Mouse (Mus musculus): ENCODE data around the gene Wnt5b.

Gene Wnt5b

DNA sequence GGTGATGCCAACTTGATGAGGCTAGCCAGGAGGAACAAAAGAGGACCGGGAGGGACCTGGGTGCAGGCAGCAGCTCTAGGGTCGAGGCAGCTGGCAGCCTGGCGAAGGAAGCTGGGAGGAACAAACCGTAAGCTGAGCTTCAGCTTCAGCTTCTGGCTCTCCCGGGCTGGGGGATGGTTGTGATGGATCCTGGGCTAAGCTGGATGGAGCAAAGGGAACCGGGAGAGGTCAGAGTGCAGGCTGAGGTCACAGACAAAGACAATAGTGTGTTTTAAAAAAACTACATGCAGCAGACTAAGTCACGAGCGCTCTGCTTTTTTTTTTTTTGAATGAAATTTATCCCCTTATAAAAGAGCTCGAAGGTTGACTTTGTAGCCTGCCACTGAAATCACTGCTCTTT is 23.4 kb downstream of the Wnt5b start:
- no peak for DNase-seq

DNA sequence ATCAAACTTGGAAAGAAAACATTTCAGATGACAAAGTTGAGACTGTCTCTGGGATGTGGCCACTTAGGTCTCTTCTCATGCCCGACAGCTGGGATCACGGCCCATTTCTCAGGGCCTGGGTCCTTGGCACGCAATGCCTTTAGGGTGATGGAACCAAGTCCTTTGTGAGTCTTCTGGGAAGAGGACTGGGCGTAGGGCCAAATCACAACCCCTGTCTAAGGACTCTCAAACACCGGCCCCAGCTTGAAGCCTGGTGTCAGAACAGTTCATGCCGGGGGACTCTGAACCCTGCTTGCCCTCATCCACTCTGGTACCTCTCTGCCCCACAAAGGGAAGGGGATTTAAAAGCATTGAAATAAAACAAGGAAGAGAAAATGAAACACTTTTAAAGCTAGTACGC is 30.1 kb downstream of the Wnt5b start:
- no peak for DNase-seq

DNA sequence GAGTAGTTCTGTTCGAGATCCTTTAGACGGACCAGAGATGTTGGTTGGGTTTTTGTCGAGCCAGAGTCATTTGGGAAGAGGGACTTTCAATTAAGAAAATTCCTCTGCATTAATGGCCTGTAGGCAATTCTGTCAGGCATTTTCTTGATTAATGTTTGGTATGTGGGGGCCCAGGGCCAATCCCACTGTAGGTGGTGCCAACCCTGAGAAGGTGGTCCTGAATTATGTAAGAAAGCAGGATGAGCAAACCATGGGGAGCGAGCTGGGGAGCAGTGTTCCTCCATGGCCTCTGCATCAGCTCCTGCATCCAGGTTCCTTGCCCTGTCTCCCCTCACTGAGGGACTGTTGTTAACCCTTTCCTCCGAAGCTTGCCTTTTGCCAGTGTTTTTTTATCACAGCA is 30.7 kb downstream of the Wnt5b start:
- no peak for DNase-seq

DNA sequence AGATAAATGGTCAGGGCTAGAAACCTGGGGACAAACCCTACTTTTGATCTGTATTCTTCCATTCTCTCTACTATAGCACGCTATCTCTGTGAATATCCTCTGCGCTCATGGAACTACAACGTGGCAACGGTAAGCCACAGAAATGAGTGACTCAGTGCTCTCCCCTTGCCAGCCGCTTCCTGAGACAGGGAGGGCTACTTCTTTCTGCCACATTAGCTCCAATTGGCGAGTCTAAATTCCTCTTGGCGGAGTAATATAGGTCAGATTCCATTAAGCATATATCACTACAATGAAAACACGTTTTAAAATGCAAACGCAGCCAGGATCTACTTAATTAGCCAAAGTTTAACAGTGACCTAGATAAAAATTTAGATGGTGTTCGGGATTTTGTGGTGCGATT is 31.4 kb downstream of the Wnt5b start:
- DNase-seq = no peak

DNA sequence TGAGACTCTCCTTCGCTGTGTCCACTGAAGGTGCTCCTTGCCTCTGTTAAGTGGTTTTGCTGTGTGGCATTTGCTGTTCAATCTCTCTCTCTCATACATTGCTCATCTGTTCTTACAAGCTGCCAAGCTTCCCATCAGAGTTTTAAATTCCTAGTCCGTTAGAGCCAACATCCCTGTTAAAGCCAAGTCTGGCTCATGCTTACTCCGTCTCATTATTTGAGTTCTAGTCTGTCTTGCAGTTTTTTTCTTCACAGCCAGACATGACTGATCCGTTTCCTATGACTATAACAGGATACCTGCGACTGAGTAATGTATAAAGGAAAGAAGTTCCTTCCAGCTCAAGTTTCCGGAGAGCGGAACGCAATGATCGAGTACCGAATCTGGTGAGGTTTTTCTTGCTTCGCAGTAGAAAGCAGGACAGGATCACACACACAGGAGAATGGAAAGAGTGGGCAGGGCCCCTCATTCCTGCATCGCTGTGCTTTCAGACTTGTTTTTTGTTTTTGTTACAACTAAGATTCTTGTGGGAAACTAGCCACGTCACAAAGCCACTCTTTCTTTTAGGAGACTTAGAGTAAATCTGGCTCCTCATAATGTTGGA is 34.6 kb downstream of the Wnt5b start:
- DNase-seq = no peak

DNA sequence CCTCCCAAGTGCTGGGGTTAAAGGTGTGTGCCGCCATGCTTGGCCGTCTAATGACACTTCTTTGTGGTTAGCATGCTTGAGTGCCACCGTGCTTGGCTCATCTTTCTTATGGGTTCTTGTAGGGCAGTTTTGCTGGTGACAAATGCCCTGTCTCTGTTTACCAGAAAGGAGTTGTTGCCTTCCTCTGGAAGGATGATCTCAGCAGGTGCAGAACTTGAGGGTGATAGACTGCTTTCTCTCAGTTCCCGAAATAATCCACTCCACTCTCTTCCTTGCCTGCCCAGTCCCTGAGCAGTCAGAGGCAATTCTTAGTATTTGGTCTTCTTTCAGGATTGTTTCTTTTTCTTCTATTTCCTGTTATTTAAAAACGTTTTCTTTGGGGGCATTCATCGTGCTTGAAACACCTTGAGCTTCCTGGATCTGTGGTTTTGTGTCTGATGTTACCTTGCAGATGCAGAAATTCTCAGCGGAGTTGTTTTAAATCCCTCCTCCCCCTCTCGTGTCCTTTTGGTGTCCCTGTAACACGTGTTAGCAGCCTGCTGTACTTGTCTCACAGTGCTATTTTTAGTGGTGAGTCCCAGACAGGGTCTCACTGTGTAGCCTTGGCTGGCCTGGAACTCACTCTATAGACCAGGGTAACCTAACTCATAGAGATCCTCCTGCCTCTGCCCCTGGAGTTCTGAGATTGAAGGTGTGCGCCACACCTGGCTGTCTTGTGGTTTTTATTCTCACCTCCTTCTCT is 35.3 kb downstream of the Wnt5b start:
- DNase-seq = no peak

DNA sequence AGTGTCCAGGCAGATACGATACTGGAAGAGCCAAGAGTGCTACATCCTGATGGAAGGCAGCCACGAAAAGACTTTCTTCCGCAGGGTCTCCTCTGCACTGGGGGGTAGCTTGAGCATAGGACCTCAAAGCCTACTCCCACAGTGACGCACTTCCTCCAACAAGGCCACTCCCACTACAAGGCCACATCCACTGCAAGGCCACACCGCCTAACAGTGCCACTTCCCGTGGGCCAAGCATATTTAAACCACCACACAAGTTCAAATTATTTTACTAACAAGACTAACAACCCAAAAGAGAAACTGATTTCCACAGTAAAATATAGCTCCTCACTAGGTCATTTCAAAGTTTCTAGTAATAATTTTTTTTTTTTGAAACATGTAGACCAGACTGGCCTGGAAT is 35.9 kb downstream of the Wnt5b start:
- DNase-seq = no peak

DNA sequence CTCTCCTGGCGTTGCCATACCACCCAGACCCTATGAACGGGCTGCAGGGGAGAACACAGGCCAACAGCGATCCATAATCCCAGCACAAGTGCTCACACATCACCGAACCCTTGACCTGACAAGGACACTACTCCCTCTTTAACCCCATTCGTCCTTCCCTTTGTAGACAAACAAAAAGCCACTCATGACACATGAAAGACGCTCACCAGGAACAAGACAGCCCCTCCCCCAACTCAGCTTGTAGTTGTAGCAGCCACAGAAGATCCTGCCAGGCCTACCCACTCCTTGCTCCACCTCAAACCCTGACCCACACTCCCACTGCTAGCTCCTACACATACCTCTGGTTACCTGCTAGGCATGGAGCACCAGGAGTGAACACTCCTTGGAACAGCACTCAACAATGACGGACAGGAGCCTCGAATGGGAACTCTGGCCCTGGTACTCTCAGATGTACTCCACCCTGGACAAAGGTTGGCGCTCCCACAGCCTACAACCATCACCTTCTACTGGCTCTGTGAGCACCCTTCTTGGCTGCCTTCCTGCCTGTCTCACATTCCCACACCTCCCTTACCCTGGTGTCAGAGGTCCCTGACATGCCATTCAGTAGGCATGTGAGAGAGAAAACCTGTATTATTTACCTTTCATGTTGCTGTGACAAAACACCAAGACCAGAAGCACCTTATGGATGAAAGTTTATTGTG is 38.5 kb downstream of the Wnt5b start:
- DNase-seq = no peak

DNA sequence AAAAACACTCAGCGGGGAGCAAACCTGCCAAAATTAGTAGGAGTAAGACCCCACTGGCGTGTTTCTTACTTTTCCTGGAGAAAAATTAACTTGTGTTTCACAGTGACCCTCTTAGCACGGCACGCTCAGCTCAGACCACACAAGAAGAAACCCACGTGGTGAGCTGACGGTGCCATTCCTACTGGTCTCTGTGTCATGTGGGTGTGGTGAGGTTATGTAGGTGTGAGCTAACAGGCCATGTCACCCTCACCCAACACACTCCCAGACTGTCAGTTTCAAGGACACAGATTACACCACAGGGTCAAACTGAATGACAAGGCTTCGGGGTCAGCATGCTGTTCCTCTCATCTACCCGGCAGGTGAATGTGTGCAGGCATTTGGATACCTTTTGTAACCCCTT is 39.4 kb downstream of the Wnt5b start:
- DNase-seq = no peak

DNA sequence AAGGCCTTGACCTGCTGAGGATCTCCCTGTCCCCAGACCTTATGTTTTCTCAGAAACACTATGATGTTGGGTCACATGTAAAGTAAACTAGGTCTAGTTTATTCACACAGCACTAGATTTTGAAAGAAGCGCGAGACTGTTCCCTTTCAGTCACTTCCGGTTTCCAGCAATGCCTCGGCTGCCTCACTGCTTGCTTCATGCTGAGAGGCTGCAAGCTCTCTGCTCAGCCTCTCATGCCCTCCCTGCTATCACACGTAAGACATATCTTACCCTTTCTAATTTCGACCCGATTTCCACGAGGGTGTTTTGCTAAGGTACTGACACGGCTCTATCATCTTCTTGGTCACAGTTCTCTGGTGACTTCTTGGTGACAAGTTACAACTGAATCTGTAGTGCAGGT is 42.1 kb downstream of the Wnt5b start:
- DNase-seq = no peak

DNA sequence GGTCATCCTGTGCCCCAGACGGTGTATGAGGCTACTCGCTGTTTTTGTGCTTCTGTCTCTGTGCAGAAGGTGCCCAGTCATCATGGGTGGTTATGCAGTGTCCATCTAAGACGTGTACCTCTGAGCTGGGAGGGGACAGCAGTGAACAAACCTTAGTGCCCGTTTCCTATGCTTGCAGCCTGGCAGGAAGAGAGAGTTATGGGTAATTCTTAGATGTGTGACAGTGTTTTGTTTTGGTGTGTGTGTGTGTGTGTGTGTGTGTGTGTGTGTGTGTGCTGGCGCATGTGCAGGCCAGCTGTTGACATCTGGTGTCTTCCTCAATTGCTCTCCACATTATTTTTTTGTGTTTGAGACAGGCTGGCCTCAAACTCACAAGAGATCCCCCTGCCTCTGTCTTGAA is 44.1 kb downstream of the Wnt5b start:
- DNase-seq = no peak

DNA sequence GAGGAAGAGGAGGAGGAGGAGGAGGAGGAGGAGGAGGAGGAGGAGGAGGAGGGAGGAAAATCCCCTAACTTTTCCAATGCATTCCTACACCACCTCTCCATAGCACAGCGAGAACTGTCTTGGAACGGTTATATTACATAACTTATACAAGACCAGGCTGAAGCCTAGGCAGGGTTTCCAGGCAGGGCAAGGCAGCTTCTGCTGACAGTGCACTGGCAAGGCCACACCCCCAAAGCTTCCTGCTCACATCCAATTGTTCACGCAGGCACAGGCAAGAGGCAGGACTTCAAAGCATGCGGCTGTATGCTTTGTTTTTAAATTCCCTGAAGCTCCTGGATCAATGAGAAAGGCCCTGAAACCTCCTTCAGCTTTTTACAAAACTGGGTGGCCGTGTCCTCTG is 44.9 kb downstream of the Wnt5b start:
- DNase-seq = no peak

DNA sequence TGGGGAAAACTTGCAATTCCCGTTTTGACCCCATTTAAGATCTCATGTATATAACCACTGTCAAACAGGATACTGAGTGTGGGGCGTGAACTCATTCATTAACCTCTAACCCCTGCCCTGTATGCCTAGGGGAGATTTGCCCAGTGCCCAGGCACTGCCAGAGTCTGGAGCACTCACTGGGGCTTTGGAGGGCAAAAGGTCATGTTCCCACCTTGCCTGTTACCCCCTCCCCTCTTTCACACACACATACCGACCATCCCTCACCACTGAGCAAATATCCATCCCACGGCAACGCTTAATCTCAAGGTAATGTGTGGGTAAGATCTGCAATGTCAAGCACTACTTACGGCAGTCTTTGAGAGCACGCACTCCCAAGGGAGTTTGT is 51.5 kb downstream of the Wnt5b start:
- DNase-seq = no peak

DNA sequence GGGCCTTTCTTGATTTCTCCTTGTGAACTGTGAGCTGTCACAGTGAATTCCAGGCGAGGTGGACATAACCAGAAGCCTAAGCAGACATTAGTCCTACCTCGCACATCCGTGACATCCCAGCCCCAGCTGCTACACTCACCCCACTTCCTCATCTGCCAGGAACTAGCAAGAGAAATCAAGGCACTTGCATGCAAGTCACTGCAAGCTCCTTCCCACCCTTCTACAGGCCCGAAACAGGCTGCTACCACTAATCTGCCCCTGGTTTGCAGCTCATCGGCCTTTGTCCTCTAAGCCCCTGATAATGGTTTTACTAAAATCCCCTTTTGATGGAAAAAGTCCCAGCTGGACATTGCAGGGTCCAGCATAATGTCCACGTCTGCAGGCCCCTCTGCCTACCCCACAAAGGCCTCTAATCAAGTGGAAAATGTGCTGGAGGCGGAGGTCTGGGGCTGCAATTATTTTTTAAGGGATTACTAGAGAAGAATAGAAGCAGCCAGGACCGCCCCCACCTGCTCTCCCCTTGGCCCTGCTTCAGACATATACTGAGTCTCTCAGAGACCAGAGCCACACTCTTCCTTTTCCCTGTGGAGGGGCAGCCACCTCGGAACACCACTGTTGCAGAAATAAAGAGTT is 52.0 kb downstream of the Wnt5b start:
- DNase-seq = no peak

DNA sequence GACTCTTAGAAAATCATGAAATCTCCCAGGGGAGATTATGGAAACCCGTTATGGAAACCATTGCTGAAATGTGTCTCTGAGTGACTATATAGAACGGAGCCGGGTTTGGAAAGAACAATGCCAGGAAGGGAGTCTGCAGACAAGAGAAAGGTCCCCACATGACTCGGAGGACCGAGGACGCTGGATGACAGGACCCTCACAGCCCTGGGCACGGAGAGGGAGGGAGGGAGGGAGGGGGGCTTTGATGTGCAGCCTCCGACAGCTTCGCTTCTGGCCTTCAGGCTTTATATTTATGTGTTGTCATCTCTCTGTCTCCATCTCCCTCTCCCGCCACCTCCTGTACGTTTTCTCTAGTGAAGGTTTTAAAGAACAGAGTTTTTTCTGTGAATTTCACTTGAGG is 53.1 kb downstream of the Wnt5b start:
- DNase-seq = no peak

DNA sequence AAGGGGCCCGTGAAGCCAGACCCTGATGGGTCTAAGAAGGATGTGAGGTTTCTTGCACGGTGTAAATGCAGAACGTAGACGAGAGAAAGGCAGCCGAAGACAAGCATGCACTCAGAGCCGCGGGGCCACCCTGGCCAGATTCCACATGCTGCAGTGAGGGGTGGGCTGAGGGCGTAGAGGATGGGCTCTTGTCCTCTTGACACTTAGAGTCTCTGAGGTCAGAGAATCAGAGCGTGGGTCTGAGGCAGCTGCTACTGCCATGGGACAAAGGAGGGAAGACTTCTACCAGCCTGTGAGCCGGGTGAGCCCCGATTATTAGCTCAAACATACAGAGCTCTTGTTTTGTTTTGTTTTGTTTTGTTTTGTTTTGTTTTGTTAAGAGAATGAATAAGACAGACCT is 53.6 kb downstream of the Wnt5b start:
- DNase-seq = no peak

DNA sequence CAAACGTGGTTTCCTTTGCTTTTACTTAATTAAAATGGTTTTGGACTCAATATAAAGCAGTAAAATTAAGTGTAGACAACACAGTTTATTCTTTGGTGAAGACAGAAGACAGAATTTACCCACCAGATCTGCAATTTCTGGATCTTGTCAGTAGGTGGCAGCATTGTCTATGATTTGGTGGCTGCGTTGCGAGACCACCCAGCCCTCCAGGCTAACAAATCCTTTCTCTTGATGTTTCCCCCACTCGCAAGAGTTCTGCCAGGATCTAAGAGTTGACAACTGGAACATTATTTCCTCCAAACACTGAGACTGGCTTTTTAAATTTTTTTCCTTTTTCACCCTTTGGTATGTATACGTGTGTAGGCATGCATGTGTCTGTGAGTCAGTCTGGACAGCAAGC is 54.4 kb downstream of the Wnt5b start:
- no peak for DNase-seq

DNA sequence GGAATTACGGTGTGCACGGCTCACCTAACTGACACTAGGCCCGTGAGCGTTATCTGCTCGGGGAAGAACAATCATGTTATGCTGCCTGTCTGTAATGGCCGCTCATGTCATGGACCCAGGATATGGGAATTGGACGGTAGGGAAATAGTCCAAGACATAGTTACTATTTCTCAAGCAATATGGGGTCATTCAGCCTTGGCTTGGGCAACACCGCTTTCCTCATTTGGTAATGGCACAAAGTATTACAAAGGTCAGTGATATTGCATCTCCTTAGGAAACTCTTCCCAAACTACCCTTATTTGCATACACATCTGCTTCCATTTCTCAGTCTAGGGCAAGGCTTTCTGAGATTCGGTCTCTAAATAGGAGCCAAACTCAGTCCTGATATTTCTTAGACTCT is 56.5 kb downstream of the Wnt5b start:
- no peak for DNase-seq

DNA sequence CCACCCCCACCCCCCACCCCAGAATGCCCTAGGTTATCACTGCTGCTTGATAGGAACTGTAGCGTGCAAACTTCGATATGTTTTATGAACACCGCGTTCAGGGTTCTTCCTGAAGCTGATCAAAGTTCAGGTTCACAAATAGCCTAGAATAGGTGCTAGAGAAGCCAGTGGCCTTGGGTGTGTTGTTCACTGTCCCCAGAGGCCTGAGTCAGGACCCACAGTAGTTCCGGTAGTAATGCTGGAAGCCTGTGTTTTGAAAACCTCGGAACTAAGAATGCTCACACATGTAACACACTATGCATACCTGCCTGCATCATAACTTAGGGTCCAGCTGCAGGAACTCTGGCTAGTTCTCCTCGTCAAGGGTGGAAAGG is 57.1 kb downstream of the Wnt5b start:
- no peak for DNase-seq

DNA sequence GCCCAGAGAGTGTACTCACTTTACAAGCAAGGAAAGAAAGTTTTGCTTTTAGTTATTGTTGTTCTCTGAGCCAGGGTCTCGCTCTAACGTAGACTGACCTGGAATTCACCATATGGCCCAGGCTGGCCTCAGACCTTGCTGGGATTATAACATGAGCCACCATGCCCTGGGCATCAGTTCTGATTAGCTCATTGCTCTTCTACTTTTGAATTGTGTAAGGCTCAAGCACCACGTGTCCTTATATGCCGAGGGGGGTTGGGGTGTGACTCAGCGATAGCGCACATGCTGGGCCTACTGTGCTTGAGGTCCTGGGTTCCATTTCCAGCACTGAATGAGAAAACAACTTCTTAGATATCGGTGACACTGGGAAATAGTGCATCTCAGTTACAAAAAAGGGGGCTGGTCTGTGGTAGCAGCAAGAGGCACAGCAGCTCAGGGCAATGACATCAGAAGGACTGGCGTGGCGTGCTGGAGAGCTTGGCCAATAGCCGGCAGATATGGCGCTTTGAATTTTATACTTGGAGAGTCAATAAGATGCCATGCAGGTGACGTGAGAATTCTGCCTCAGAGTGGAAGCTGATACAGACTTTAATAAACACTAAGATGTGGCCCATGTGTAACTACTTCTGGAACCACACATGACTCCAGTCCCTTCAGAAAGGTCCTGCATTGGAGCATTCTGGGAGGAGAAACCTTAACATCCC is 57.6 kb downstream of the Wnt5b start:
- no peak for DNase-seq

DNA sequence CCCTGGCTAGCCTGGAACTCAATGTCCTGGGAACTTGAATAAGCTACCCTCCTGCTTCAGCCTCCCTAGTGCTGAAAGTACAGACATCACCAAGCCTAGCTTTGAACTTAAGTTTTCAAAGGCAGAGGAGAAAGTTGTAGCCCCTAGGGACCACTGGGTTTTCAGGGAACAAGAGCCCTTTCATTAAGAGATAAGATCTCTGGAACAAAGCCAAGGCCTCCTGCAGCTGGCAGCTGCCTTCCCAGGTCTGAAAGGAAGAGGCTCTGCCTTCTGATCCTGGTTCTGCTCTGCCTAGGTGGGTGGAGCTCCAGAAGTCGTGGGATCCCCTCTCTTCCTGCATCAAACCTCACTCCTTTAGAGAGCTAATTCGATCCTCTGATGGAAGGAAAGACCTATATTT is 58.7 kb downstream of the Wnt5b start:
- DNase-seq = no peak

DNA sequence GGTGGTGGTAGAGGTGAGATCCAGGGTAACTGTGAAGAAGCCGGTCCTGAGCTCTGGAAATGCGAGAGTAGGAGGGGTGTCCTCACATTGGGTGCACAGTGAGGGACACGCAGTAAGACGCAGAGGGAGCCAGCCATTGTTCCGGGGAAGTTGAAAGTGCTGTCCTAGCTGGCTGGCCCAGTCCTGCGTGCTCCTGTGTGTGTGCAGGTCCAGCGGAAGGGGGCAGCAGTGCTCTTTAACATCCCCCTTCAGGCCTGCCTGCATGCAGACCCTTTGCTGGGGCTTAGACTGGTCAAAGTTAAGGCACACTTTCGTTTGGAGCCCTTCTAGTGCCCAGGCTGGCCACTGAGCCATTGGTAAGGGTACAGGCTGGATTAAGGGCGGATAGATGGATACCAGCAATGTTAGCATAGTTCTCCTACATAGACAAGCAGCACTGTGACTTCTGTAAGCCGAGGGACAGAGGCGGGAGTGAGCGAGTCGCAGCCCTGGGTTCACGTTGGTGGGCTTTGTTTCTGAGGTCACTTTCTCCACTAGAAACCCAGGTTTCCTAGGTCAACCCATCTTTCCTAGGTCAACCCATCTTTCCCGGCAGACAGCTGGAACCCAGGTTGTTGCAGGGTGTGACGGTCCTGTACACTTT is 61.1 kb downstream of the Wnt5b start:
- DNase-seq = peak; percentile 53
